In the genomic region with DNA sequence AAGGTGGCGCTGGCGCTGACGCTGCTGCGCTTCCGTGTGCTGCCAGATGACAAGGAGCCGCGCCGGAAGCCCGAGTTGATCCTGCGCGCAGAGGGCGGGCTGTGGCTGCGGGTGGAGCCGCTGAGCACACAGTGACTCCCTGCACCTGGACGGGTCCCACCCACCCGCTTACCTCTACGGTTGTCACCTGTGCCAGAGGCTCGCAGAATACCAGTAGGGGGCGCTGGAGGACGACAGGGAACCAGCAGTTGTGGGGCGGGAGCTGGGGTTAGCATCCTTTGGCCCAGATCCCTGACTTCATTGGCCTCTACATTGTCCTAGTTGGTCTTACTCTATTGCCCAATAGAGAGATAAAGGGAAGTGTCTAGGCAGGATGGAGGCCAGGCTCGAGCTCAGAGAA, we compare ENCODE assay signal across 8 mouse cellular contexts. TPM values are rescaled to one million over a fixed set of nuclear protein-coding genes. Genes with fewer than 3 reads are reported as not detected.
A peak's percentile ranks its signal among the peaks of the same experiment; 100 is the strongest.
DNase-seq lines count a peak whose midpoint lies in the region; ATAC-seq lines count a peak whose summit lies in the region.

No protein-coding gene starts in this region.

- H3K4me1 ChIP-seq in heart, embryonic 13.5 days: no peaks in the 10 kb centered on the region
- no peaks in the 10 kb centered on the region for H3K4me1 ChIP-seq in forebrain, embryonic 13.5 days
- no peaks in the 10 kb centered on the region for H3K4me1 ChIP-seq in limb, embryonic 15.5 days
- H3K4me1 ChIP-seq in hindbrain, embryonic 12.5 days: no peaks in the 10 kb centered on the region

- peaks cover 22% of the 10 kb centered on the region for H3K9me3 ChIP-seq in heart, embryonic 13.5 days
- peaks cover 15% of the 10 kb centered on the region for H3K9me3 ChIP-seq in forebrain, embryonic 13.5 days (replicated peaks)
- 0 out of 2 replicates have a peak, but pooled peaks cover 6% of the 10 kb centered on the region for H3K9me3 ChIP-seq in limb, embryonic 15.5 days
- peaks cover 8% of the 10 kb centered on the region; the same call in 1 of the 2 replicates for H3K9me3 ChIP-seq in hindbrain, embryonic 12.5 days (replicated peaks)

- H3K4me3 ChIP-seq in heart, embryonic 13.5 days: 0 out of 2 replicates have a peak overlapping the region, but pooled peaks have one; percentile 8
- no peak overlapping the region for H3K4me3 ChIP-seq in forebrain, embryonic 13.5 days
- no peak overlapping the region for H3K4me3 ChIP-seq in limb, embryonic 15.5 days
- no peak overlapping the region for H3K4me3 ChIP-seq in hindbrain, embryonic 12.5 days

- H3K9ac ChIP-seq in heart, embryonic 13.5 days: no peak overlapping the region
- H3K9ac ChIP-seq in forebrain, embryonic 13.5 days: no peak overlapping the region
- no peak overlapping the region for H3K9ac ChIP-seq in limb, embryonic 15.5 days
- H3K9ac ChIP-seq in hindbrain, embryonic 12.5 days: no peak overlapping the region

- H3K36me3 ChIP-seq in heart, embryonic 13.5 days: no peaks in the 10 kb centered on the region
- H3K36me3 ChIP-seq in forebrain, embryonic 13.5 days (ENCODE audit: poor library complexity, severe bottlenecking): no peaks in the 10 kb centered on the region
- H3K36me3 ChIP-seq in limb, embryonic 15.5 days: no peaks in the 10 kb centered on the region
- H3K36me3 ChIP-seq in hindbrain, embryonic 12.5 days: no peaks in the 10 kb centered on the region

- no peak for DNase-seq in heart, adult 9 months (ENCODE audit: low spot score in 2 of 2)
- peak; percentile 82 for DNase-seq in R1 (ENCODE audit: low read depth, low spot score)
- peak; percentile 35 for DNase-seq in retina, embryonic 14.5 days (ENCODE audit: low spot score)
- DNase-seq in frontal cortex, postnatal 25 days (ENCODE audit: low spot score in 2 of 2): no peak

- 35% methylated on average over 22 of the region's 22 CpGs for WGBS in heart, embryonic 13.5 days
- WGBS in forebrain, embryonic 13.5 days: 46% methylated on average over 22 of the region's 22 CpGs
- WGBS in limb, embryonic 15.5 days: 44% methylated on average over 22 of the region's 22 CpGs
- 52% methylated on average over 22 of the region's 22 CpGs for WGBS in hindbrain, embryonic 12.5 days

- no peaks in the 10 kb centered on the region for H3K27me3 ChIP-seq in heart, embryonic 13.5 days (replicated peaks)
- H3K27me3 ChIP-seq in forebrain, embryonic 13.5 days: no peaks in the 10 kb centered on the region
- H3K27me3 ChIP-seq in limb, embryonic 15.5 days: no peaks in the 10 kb centered on the region
- no peaks in the 10 kb centered on the region for H3K27me3 ChIP-seq in hindbrain, embryonic 12.5 days

- no peak for ATAC-seq in heart, embryonic 13.5 days (ENCODE audit: extremely low read depth, insufficient number of reproducible peaks, low FRiP score, low TSS enrichment)
- ATAC-seq in forebrain, embryonic 13.5 days: no peak
- ATAC-seq in limb, embryonic 15.5 days (ENCODE audit: insufficient number of reproducible peaks, low FRiP score, low TSS enrichment, low read depth): no peak
- no peak for ATAC-seq in hindbrain, embryonic 12.5 days (ENCODE audit: low FRiP score)

- peak overlapping the region; percentile 34 for H3K4me2 ChIP-seq in heart, embryonic 13.5 days
- H3K4me2 ChIP-seq in forebrain, embryonic 13.5 days: 0 out of 2 replicates have a peak overlapping the region, but pooled peaks have one; percentile 1
- peak overlapping the region; percentile 10; the same call in 1 of the 2 replicates for H3K4me2 ChIP-seq in limb, embryonic 15.5 days
- no peak overlapping the region for H3K4me2 ChIP-seq in hindbrain, embryonic 12.5 days (replicated peaks)

- no peak overlapping the region for H3K27ac ChIP-seq in heart, embryonic 13.5 days (replicated peaks)
- H3K27ac ChIP-seq in forebrain, embryonic 13.5 days: no peak overlapping the region
- H3K27ac ChIP-seq in limb, embryonic 15.5 days: no peak overlapping the region
- no peak overlapping the region for H3K27ac ChIP-seq in hindbrain, embryonic 12.5 days

RNA-seq across cellular contexts. Expression of a gene that starts 17.4 kb away (rescaled TPM):
- polyA plus RNA-seq in heart, embryonic 13.5 days (2015; fragmentation: Nextera tagmentation; extraction: Ambion mirVana): 0.20 and 0.41 TPM in 2 replicates
- 0.84 and 1.4 TPM in 2 replicates for polyA plus RNA-seq in forebrain, embryonic 13.5 days (2015; fragmentation: Nextera tagmentation; extraction: Ambion mirVana)
- 0.12 TPM in 1 of 2 replicates, not detected in the other for polyA plus RNA-seq in limb, embryonic 15.5 days (2015; fragmentation: Nextera tagmentation; extraction: Ambion mirVana)
- 0.53 and 0.99 TPM in 2 replicates for polyA plus RNA-seq in hindbrain, embryonic 12.5 days (2016; fragmentation: Nextera tagmentation; extraction: Ambion mirVana)

RNA-seq across cellular contexts. Expression of a gene that starts 44.1 kb away (rescaled TPM):
- not detected in 2 replicates for polyA plus RNA-seq in heart, embryonic 13.5 days (2015; fragmentation: Nextera tagmentation; extraction: Ambion mirVana)
- not detected in 2 replicates for polyA plus RNA-seq in forebrain, embryonic 13.5 days (2015; fragmentation: Nextera tagmentation; extraction: Ambion mirVana)
- not detected in 2 replicates for polyA plus RNA-seq in limb, embryonic 15.5 days (2015; fragmentation: Nextera tagmentation; extraction: Ambion mirVana)
- polyA plus RNA-seq in hindbrain, embryonic 12.5 days (2016; fragmentation: Nextera tagmentation; extraction: Ambion mirVana): not detected in 2 replicates

Comparison
In these comparisons a context has a peak if more than half of its experiments do, and no peak if none do; other contexts are left out.
1. DNase-seq: peak in R1 (single experiment) and retina, embryonic 14.5 days (single experiment); none in heart, adult 9 months (0 of 2) and frontal cortex, postnatal 25 days (0 of 2).